Mouse (Mus musculus) lung, adult 18-20 months (tissue): ENCODE results near the gene Pik3ca.
A peak's percentile ranks its signal among the peaks of the same experiment; 100 is the strongest.

ENCODE experiments used
- DNase-seq, 2 experiments: peaks; one replicate each; pipeline ENCODE4 v3.0.0; 2022; ENCODE audit warnings: mixed read lengths in 2 of 2

Pik3ca gene

GRCm38 (mm10) chr3:32397461-32398174 is at the start of gene Pik3ca:
Gene Pik3ca, plus strand, starts transcription at chr3:32397671.
- DNase-seq: peak; percentile 47 to 50

- DNase-seq: no peak
Measured at GRCm38 (mm10) chr3:32347881-32348280, 49.6 kb upstream of the Pik3ca start.

- no peak for DNase-seq
Measured at GRCm38 (mm10) chr3:32361221-32361620, 36.2 kb upstream of the Pik3ca start.

GRCm38 (mm10) chr3:32364195-32364594 is 33.3 kb upstream of the Pik3ca start:
- DNase-seq: no peak

- DNase-seq: no peak
Measured at GRCm38 (mm10) chr3:32364841-32365545, 32.5 kb upstream of the Pik3ca start.

GRCm38 (mm10) chr3:32365546-32366245 is 31.8 kb upstream of the Pik3ca start, which contains the start of gene Zmat3:
Gene Zmat3, minus strand, starts transcription at chr3:32366014.
- DNase-seq: peak; percentile 88 to 89

GRCm38 (mm10) chr3:32366246-32366734 is 31.2 kb upstream of the Pik3ca start:
- peak in 1 of 2 experiments; percentile 15 for DNase-seq

GRCm38 (mm10) chr3:32367516-32367915 is 30.0 kb upstream of the Pik3ca start:
- no peak for DNase-seq

- no peak for DNase-seq
Measured at GRCm38 (mm10) chr3:32371957-32372356, 25.5 kb upstream of the Pik3ca start.

GRCm38 (mm10) chr3:32372470-32372869 is 25.0 kb upstream of the Pik3ca start:
- no peak for DNase-seq

GRCm38 (mm10) chr3:32373236-32373635 is 24.2 kb upstream of the Pik3ca start:
- DNase-seq: no peak

- no peak for DNase-seq
Measured at GRCm38 (mm10) chr3:32379891-32380290, 17.6 kb upstream of the Pik3ca start.

GRCm38 (mm10) chr3:32381556-32381955 is 15.9 kb upstream of the Pik3ca start:
- DNase-seq: no peak

- DNase-seq: no peak
Measured at GRCm38 (mm10) chr3:32392841-32393240, 4.6 kb upstream of the Pik3ca start.

GRCm38 (mm10) chr3:32393986-32394385 is 3.5 kb upstream of the Pik3ca start:
- no peak for DNase-seq

- DNase-seq: peak; percentile 36 to 38
Measured at GRCm38 (mm10) chr3:32395771-32396551, 1.5 kb upstream of the Pik3ca start.

GRCm38 (mm10) chr3:32396794-32397460 is 544 bp upstream of the Pik3ca start:
- DNase-seq: peak; percentile 99

- no peak for DNase-seq
Measured at GRCm38 (mm10) chr3:32398175-32398538, 686 bp downstream of the Pik3ca start.

- no peak for DNase-seq
Measured at GRCm38 (mm10) chr3:32398623-32399022, 1.2 kb downstream of the Pik3ca start.

- no peak for DNase-seq
Measured at GRCm38 (mm10) chr3:32399381-32399780, 1.9 kb downstream of the Pik3ca start.

GRCm38 (mm10) chr3:32399931-32400330 is 2.5 kb downstream of the Pik3ca start:
- DNase-seq: peak; percentile 23 to 43

- DNase-seq: no peak
Measured at GRCm38 (mm10) chr3:32401591-32401990, 4.1 kb downstream of the Pik3ca start.
